Mouse (Mus musculus): ENCODE measurements at regions not wholly inside any gene's neighbourhood (a gene's known extent, or its start where the extent isn't known, plus 50 kb on each side); places are given as distances from the start of the nearest gene placed in this dataset.

GRCm38 (mm10) chr14:24769451-24769850, 282.5 kb downstream of the Rps24 start:
- no peak for DNase-seq (ENCODE audit: low read depth, low spot score)

GRCm38 (mm10) chr14:24770015-24770977, 283.4 kb downstream of the Rps24 start:
- no peak for DNase-seq (ENCODE audit: low read depth, low spot score)

GRCm38 (mm10) chr14:24771663-24772062, 284.7 kb downstream of the Rps24 start:
- DNase-seq (ENCODE audit: low read depth, low spot score) = no peak

- no peak for DNase-seq (ENCODE audit: low read depth, low spot score)
Measured at GRCm38 (mm10) chr14:24772129-24772528, 285.2 kb downstream of the Rps24 start.

GRCm38 (mm10) chr14:24778748-24779630, 292.1 kb downstream of the Rps24 start:
- DNase-seq (ENCODE audit: low read depth, low spot score) = peak; percentile 89

- no peak for DNase-seq (ENCODE audit: low read depth, low spot score)
Measured at GRCm38 (mm10) chr14:24781674-24782073, 294.7 kb downstream of the Rps24 start.

GRCm38 (mm10) chr14:24783889-24784288, 297.0 kb downstream of the Rps24 start:
- no peak for DNase-seq (ENCODE audit: low read depth, low spot score)

GRCm38 (mm10) chr14:24785452-24785851, 298.5 kb downstream of the Rps24 start:
- DNase-seq (ENCODE audit: low read depth, low spot score) = no peak

GRCm38 (mm10) chr14:24793375-24794285, 306.7 kb downstream of the Rps24 start:
- no peak for DNase-seq (ENCODE audit: low read depth, low spot score)

- no peak for DNase-seq (ENCODE audit: low read depth, low spot score)
Measured at GRCm38 (mm10) chr14:24794359-24794845, 307.5 kb downstream of the Rps24 start.

- DNase-seq (ENCODE audit: low read depth, low spot score) = no peak
Measured at GRCm38 (mm10) chr14:24797494-24797893, 310.6 kb downstream of the Rps24 start.

- no peak for DNase-seq (ENCODE audit: low read depth, low spot score)
Measured at GRCm38 (mm10) chr14:24798066-24798465, 311.1 kb downstream of the Rps24 start.

- DNase-seq (ENCODE audit: low read depth, low spot score) = no peak
Measured at GRCm38 (mm10) chr14:24803001-24803655, 316.2 kb downstream of the Rps24 start.

- peak; percentile 77 for DNase-seq (ENCODE audit: low read depth, low spot score)
Measured at GRCm38 (mm10) chr14:24807061-24807460, 320.1 kb downstream of the Rps24 start.

- no peak for DNase-seq (ENCODE audit: low read depth, low spot score)
Measured at GRCm38 (mm10) chr14:24822876-24823567, 336.1 kb downstream of the Rps24 start.

- DNase-seq (ENCODE audit: low read depth, low spot score) = no peak
Measured at GRCm38 (mm10) chr14:24824351-24824750, 337.4 kb downstream of the Rps24 start.

- no peak for DNase-seq (ENCODE audit: low read depth, low spot score)
Measured at GRCm38 (mm10) chr14:24825722-24826386, 338.9 kb downstream of the Rps24 start.

GRCm38 (mm10) chr14:24826471-24827337, 339.8 kb downstream of the Rps24 start:
- DNase-seq (ENCODE audit: low read depth, low spot score) = peak; percentile 73
